Mouse (Mus musculus) kidney, adult 2 months (tissue): ENCODE results near the gene Egfl8.

Source experiments
- CTCF ChIP-seq: fragments of 200-500 bp; conservative IDR thresholded peaks from 2 replicates; pipeline ENCODE4 v1.5.1; 2011; ENCODE audit warnings: low read depth, mild to moderate bottlenecking, control low read depth, low read length, moderate library complexity, mixed read lengths; ENCODE audit not compliant: insufficient read depth, insufficient read length
- POLR2A ChIP-seq: fragments of 200-500 bp; IDR thresholded peaks from one replicate; pipeline ENCODE4 v1.6.1; 2011; ENCODE audit warnings: low read depth, low read length, control low read depth

DNA sequence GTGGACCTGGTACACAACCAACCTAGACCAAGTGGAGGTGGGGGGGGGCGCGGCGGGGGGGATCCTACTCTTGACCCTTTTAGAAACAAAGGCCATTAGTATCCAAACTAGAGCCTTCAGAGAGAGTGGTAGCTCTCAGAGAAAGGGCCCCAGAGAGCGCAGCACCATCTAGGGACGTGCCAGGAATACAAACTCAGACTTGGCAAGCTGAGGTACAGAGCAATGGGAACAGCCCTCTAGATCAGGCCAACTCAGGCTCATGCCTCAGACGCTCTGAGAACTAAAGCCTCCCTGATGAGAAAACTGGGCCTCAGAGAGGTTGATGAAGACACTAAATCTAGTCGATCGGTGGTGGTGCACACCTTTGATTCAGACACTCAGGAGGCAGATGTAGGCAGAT is 30.6 kb downstream of the Egfl8 start:
- TF ChIP-seq POLR2A (no peak), CTCF (no peak)
